Mouse (Mus musculus) brain, embryonic 14.5 days (tissue): Measurements from ENCODE around the gene Ush2a. TPM values are rescaled to one million over a fixed set of nuclear protein-coding genes. Genes with fewer than 3 reads are reported as not detected.

Source experiments
- DNase-seq: peaks from one replicate; pipeline ENCODE4 v3.0.0-alpha.2; 2011; ENCODE audit warnings: low read depth
- CTCF ChIP-seq: fragments of 200-500 bp; IDR thresholded peaks from 2 replicates; pipeline ENCODE4 v1.5.1; 2012; ENCODE audit warnings: inconsistent platforms, mild to moderate bottlenecking, moderate library complexity, borderline replicate concordance; ENCODE audit not compliant: insufficient read depth, insufficient read length; ENCODE audit errors: extremely low read depth
- POLR2A ChIP-seq: fragments of 200-500 bp; IDR thresholded peaks from 2 replicates; pipeline ENCODE4 v1.6.1; 2012; ENCODE audit warnings: mild to moderate bottlenecking, inconsistent platforms, borderline replicate concordance; ENCODE audit not compliant: poor library complexity, insufficient read depth, insufficient read length, severe bottlenecking; ENCODE audit errors: extremely low read depth
- polyA plus RNA-seq: library from polyadenylated mRNA; depleted of rRNA; stranded (reverse); fragments of >200 nt; gene quantifications from 2 replicates; pipeline ENCODE4 v1.2.3, GENCODE M21; 2012

Gene Ush2a
- polyA plus RNA-seq, 1 experiment = 0.29 TPM

- no peak for DNase-seq
- TF ChIP-seq CTCF (no peak), POLR2A (no peak)
These were observed 265.6 kb downstream of the Ush2a start for GRCm38 (mm10) chr1:188527451-188527850.

GRCm38 (mm10) chr1:188529606-188530131 is 267.8 kb downstream of the Ush2a start:
- peak; percentile 85 for DNase-seq
- TF ChIP-seq CTCF (no peak), POLR2A (no peak)

- no peak for DNase-seq
- TF ChIP-seq POLR2A (no peak), CTCF (no peak)
These were observed 275.2 kb downstream of the Ush2a start for GRCm38 (mm10) chr1:188537021-188537420.

- TF ChIP-seq POLR2A = no peak
- no peak for DNase-seq
These were observed 277.8 kb downstream of the Ush2a start for GRCm38 (mm10) chr1:188539621-188540020.

GRCm38 (mm10) chr1:188541492-188541891 is 279.7 kb downstream of the Ush2a start:
- DNase-seq = no peak
- no peak for TF ChIP-seq CTCF
- TF ChIP-seq POLR2A = no peak

GRCm38 (mm10) chr1:188543364-188543763 is 281.5 kb downstream of the Ush2a start:
- TF ChIP-seq CTCF (no peak), POLR2A (no peak)
- no peak for DNase-seq

GRCm38 (mm10) chr1:188549686-188550085 is 287.9 kb downstream of the Ush2a start:
- peak; percentile 21 for DNase-seq
- no peak for TF ChIP-seq POLR2A
- no peak for TF ChIP-seq CTCF

- no peak for DNase-seq
- TF ChIP-seq CTCF = no peak
These were observed 290.0 kb downstream of the Ush2a start for GRCm38 (mm10) chr1:188551802-188552201.

GRCm38 (mm10) chr1:188558911-188559310 is 297.1 kb downstream of the Ush2a start:
- no peak for TF ChIP-seq POLR2A
- no peak for TF ChIP-seq CTCF
- peak; percentile 73 for DNase-seq

GRCm38 (mm10) chr1:188566229-188566628 is 304.4 kb downstream of the Ush2a start:
- no peak for DNase-seq
- no peak for TF ChIP-seq POLR2A

GRCm38 (mm10) chr1:188567486-188567885 is 305.7 kb downstream of the Ush2a start:
- TF ChIP-seq CTCF (no peak), POLR2A (no peak)
- DNase-seq = peak; percentile 75

GRCm38 (mm10) chr1:188568295-188568961 is 306.6 kb downstream of the Ush2a start:
- TF ChIP-seq CTCF (no peak), POLR2A (no peak)
- DNase-seq = peak; percentile 86
